Mouse (Mus musculus) testis, adult 2 months (tissue): ENCODE results near the gene Gm20388.

ENCODE experiments used
- CTCF ChIP-seq: fragments of 200-500 bp; IDR thresholded peaks from 2 replicates; pipeline ENCODE4 v1.5.1; 2012; ENCODE audit warnings: low read depth, mild to moderate bottlenecking, inconsistent platforms, low read length, moderate library complexity; ENCODE audit not compliant: control insufficient read depth, insufficient read depth, insufficient replicate concordance
- POLR2A ChIP-seq: fragments of 200-500 bp; IDR thresholded peaks from 2 replicates; pipeline ENCODE4 v1.6.1; 2012; ENCODE audit warnings: low read depth, mild to moderate bottlenecking, inconsistent platforms, low read length, moderate library complexity; ENCODE audit not compliant: control insufficient read depth

- no peak for TF ChIP-seq POLR2A
- TF ChIP-seq CTCF, result no peak
Measured at GRCm38 (mm10) chr8:119943616-119944015, 33.0 kb downstream of the Gm20388 start.
